Mouse (Mus musculus): Measurements from ENCODE around the gene Fgf11.

DNA sequence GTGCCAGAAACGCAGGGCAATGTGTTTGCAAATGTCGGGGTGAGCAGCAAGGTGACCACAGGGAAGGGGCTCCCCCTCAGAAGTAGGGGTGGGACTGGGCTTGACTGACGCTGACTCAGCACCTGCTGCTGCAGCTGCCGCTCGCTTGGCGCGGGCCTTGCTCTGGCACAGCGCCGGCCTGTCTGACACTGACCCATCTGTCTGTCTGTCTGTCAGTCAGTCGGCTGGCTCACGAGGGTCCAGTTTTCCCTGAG lies 1.6 kb downstream of the Fgf11 start:
- TF ChIP-seq CTCF (IDR thresholded peaks at IDR 0.05; ENCODE audit: low read depth) (no peak), EP300 (IDR thresholded peaks at IDR 0.05; ENCODE audit: low read depth) (no peak)
